Mouse (Mus musculus) adrenal gland, postnatal 36 days (tissue): ENCODE measurements at regions not wholly inside any gene's neighbourhood (a gene's known extent, or its start where the extent isn't known, plus 50 kb on each side); places are given as distances from the start of the nearest gene placed in this dataset.

Source experiments
- DNase-seq, 2 experiments: peaks; one replicate each; pipeline ENCODE4 v3.0.0; 2021; ENCODE audit warnings: mixed read lengths in 1 of 2

DNA sequence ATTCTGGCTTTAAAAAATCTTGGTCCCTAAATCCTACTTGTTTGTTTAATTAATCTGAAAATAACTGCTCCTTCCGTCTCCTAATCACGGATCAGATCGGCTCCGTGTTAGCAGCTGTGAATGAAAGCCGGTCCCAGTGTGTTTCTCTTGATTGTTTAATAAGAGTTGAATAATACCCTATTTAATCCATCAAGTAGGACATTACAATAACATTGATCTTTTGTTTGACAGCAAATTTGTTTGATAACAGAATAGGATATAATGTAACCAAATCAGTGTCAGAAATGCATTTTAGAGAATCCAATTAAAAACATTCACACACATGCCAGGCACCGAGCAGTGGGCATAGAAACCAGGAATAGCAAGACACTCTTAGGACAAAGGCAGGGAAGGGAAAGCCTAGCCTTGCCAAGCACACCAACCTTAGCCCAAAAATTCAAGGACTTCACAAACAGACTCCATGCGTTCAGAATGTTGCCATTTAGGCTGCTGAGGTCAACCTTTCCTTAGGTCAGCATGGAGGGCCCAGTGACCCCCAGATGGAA is 332.5 kb upstream of the Meis1 start:
- DNase-seq = no peak

- no peak for DNase-seq
These were observed 334.9 kb upstream of the Meis1 start for GRCm38 (mm10) chr11:19353706-19354105.

GRCm38 (mm10) chr11:19355179-19355578 is 336.4 kb upstream of the Meis1 start:
- no peak for DNase-seq

GRCm38 (mm10) chr11:19356151-19356550 is 337.4 kb upstream of the Meis1 start:
- DNase-seq = no peak

DNA sequence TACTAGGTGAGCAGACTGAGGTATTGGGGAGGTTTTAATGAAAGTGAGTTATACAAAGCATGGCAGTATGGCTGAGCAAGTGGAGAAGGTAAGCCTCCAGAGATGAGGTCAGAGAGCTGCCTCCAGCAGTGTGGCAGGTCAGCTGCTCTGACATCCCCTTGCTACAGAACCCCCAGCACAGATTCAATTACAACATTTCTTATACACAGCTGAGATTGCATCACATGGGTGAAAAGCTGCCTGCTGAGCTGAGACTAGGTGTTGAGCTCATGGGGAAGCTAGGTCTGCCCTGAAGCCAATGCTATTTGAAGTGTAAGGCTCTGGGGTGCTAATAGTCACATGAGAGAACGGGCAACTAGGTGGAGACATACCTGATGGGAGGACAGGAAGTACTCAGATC is 350.4 kb upstream of the Meis1 start:
- no peak for DNase-seq

GRCm38 (mm10) chr11:19373476-19373875 is 354.7 kb upstream of the Meis1 start:
- no peak for DNase-seq

- peak; percentile 4 to 21 for DNase-seq
These were observed 362.1 kb upstream of the Meis1 start for GRCm38 (mm10) chr11:19380935-19381334.

DNA sequence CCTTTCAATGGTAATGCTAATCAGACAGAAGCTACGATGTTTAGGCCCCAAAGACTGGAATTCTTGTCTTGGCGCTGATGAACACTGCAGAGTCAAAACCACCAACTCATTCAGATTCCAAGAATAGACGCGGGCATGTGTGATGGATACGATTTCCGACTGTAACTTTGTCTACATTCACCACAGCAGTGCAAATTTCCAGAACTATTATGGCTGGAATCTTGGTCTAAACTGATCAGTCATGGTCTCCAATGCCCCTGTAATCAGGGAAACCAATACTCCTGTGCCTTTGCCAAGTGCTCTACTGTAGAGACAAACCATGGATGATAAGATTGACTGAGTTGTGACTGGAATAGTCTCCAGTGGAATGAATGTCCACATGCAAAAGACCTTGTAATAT is 370.4 kb upstream of the Meis1 start:
- DNase-seq = no peak

DNA sequence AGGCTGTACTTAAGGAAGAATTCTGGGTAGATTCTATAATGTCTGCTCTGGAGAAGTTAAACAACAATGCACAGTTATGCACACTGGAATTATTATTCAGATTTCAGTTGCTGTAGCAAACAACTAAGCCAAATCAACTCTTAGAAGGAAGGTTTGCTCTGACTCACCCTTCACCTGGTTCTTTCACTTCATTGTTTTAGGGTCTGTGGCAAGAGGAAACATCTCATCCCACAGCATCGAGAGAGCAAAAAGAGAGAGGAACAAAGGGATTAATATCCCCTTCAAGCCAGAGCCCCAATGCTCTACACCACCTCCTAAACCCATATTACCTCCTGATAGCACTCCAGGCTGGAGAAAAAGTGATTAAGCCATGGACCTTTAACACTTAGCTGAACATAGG is 373.4 kb upstream of the Meis1 start:
- DNase-seq = no peak

DNA sequence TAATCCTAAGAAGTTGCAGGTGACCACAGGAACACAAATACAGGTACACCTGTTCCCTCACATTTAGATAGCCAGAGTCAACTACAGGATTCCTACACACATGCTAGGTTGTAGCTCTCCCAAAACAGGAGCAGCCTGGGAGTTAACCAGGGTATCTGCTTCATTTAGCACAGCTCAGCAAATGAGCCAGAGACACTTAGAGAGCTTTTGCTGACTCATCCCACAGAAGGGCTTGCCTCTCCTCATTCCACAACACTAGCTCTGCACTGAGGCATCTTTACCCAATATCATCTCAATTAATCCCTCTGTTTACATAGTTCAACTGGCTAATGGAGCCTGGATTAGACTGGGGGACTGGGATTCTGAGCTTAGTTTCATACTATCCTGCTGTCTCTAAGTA is 375.6 kb upstream of the Meis1 start:
- no peak for DNase-seq

- no peak for DNase-seq
These were observed 381.6 kb upstream of the Meis1 start for GRCm38 (mm10) chr11:19400396-19400795.

DNA sequence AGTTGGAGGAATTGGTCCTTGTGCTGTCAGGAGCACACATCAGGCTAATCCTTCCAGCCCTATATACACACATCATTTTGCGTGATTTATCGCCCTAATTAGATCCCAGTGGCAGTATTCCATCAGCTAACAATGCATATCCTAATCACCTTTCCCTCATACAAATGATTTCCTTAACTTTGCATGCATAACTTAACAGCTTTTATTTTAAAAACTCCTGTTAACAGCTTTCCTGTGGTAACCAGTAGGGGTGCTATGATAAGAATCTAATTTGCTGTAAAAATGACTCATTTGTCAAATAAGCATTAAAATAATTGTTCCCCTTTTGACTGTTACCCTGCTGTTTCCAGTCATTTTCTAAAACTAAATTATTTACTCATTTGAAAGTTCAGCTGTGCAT is 401.4 kb upstream of the Meis1 start:
- no peak for DNase-seq

DNA sequence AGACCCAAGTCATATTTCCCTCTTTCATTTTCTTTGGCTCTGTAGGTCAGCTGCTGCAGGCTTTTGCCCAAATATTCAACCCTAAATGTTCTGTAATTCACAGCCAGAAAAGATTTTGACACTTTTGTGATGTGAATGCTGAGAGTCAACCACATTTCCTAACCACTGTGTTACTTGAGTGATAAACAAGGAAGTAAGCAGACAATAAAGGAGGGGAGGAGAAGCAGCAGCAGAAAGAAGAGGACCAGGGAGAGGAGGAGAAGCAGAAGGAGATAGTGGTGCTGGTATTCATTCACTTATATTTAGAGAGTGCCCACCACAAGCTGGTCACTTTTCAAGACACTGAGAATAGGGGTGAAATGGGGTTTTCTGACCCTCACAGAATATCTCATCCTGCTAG is 404.5 kb upstream of the Meis1 start:
- DNase-seq = no peak

DNA sequence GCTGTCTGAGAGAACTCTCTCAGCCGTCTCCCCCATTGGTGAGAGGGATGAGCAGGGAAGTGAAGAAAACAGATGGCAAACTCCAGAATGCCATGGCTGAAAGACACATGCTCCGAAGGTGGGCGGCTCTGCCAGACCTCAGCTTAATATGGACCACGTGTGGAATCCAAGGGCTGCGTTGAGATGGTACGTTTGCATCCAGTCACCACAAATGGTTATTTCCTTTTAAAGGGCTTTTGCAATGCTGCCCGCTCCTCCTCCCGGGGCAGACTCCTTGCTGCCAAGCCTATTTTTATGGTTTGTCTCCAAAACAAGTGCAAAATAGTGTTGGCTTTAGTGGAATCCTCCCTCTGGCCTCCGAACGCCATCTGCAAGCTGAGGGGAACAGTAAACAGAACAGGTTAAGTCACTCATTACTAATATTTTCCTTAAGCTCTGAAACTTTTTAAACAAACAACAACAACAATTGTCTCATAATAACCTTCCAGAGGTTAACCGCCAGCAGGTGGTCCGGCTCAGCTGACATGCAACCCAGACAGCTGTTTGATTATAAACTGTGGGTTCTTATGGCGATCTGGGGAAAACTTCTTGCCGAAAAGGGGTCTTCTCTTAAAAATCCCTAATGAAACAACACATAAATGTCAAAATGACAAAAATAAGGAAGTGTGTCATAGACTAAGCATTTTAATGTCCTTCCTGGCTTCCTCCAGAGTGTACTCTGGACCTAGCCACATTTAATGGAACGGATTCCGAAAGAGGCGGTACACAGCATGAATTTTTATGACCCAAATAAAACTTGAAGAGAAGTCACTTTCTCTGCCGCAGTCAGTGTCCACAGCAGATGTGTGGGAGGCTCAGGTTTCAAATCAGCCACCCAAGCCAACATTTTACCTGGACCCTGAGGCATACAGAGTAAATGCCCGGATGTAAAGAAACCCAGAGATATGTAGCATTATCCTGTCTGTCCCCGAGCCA is 405.3 kb upstream of the Meis1 start:
- DNase-seq = peak in 1 of 2 experiments; percentile 4

DNA sequence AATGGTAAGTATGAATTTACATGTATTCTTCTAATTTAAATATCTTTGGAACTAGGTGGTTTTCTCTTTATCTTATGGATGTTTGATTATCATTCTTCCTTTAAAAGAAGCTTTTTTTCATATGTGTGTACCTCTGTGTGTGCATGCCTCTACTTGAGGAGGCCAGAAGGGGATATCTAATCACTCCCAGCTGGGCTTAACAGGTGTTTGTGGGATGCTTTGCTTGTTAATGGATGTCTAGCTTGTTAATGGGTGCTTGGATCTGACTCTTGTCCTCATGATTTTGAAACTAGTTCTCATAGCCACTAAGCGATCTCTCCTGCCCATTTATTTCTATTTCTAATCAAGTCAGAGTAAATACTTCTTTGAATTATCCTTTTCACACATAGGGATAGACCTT is 408.8 kb upstream of the Meis1 start:
- no peak for DNase-seq

DNA sequence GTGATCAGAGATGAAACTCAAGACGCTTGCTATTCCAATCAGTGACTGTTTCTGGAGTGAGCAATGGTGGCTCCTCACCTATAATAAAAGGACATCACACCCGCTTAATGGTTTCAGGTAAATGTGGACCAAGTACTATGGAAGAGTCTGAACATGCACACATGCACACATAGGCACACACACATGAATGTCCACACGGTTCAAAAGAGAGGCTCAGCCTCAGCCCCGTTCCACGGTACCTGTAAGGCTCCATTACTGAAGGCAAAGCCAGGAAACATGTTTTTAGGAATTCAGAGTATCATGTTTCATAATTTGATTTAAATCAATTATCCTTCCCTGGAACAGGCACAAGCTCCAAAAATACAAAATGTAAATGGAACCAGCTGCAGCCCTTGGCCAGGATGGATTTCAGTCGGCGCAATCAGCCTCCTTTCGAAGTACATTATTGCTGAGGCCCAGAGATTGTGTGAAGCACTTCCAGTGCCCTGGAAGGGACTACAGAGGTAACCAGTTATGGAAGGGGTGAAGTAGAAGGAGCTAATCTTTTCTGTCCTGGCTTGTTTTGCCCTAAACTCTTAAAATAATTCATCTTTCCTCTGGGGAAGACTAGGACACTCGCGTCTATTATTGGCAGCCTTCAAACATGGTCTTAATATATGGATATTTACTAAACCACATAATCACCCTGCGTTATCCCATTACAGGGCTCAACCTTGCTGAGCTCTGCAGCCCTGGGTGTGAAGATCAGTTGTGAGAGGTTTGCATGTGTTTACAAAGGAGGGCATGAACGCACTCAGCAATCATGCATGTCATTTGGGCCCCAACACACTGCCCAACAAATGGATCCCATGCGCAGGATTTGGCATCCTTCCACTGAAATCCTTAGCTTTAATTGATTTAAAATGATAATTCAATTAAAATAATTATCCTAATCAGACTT is 415.2 kb upstream of the Meis1 start:
- no peak for DNase-seq

DNA sequence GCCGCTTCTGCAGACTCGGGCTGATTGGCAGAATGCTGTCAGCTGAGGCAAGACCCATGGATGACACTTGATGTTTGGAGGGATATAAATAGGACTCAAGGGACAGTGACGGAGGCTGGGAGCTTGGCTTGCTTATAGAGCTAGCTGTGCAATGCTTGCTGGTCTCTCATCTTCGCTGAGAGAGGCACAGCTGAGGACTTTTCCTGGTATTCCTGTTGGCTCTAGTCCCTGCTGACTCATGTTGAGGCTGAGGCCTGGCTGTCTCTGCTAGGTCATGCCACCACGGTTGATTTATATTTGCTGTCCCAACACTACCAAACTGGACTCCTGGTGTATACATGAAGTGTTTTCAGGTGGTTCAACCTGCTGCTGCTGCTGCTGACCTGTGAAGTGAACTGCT is 419.6 kb upstream of the Meis1 start:
- peak; percentile 25 to 37 for DNase-seq

DNA sequence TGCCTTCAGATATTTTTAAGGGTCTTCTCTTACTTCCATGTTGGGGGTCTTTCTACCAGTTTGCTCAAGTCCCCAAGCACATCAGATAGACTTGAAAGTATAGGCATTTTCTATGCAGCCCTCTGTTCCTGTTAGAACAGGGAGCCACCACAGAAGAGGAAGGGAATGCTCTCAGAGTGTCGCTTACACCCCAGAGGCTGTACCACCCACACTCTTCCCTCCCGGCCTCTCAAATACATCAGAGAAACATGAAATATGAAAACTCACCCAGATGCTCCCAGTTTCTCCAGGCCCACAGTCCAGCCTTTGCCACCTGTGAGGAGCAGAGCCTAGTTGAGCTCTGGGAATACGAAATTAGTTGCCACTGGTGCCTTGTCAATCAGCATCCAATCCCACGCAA is 423.2 kb upstream of the Meis1 start:
- DNase-seq = no peak

- no peak for DNase-seq
These were observed 436.9 kb upstream of the Meis1 start for GRCm38 (mm10) chr11:19455391-19456290.

- no peak for DNase-seq
These were observed 437.8 kb upstream of the Meis1 start for GRCm38 (mm10) chr11:19456577-19456976.

GRCm38 (mm10) chr11:19463730-19464358 is 445.1 kb upstream of the Meis1 start:
- no peak for DNase-seq
